Mouse (Mus musculus) spleen, adult 18-20 months (tissue): ENCODE results near the gene Hip1r.
A peak's percentile ranks its signal among the peaks of the same experiment; 100 is the strongest.

Experiments used
- DNase-seq, 2 experiments: peaks; one replicate each; pipeline ENCODE4 v3.0.0; 2022; ENCODE audit warnings: mixed read lengths in 2 of 2

The Hip1r gene

GRCm38 (mm10) chr5:123973299-123974178 lies at the start of gene Hip1r:
Hip1r (plus strand) TSS chr5:123973628.
- peak; percentile 91 to 93 for DNase-seq

GRCm38 (mm10) chr5:123927118-123927517 lies 46.3 kb upstream of the Hip1r start, which contains the start of gene Gm43518:
Gm43518 (plus strand) TSS chr5:123927418.
- DNase-seq: no peak

GRCm38 (mm10) chr5:123930508-123930989 lies 42.9 kb upstream of the Hip1r start, which contains the start of gene Ccdc62:
Ccdc62 (plus strand) TSS chr5:123930679.
- DNase-seq: peak; percentile 89

- DNase-seq: no peak
These were observed 42.3 kb upstream of the Hip1r start for GRCm38 (mm10) chr5:123931131-123931530.

- no peak for DNase-seq
These were observed 40.5 kb upstream of the Hip1r start for GRCm38 (mm10) chr5:123932927-123933326.

- no peak for DNase-seq
These were observed 39.9 kb upstream of the Hip1r start for GRCm38 (mm10) chr5:123933556-123933955.

- no peak for DNase-seq
These were observed 39.4 kb upstream of the Hip1r start for GRCm38 (mm10) chr5:123933957-123934591.

GRCm38 (mm10) chr5:123935931-123936330 lies 37.5 kb upstream of the Hip1r start:
- no peak for DNase-seq

GRCm38 (mm10) chr5:123938479-123938878 lies 34.9 kb upstream of the Hip1r start:
- DNase-seq: no peak

- no peak for DNase-seq
These were observed 26.9 kb upstream of the Hip1r start for GRCm38 (mm10) chr5:123946546-123946945.

- DNase-seq: no peak
These were observed 26.2 kb upstream of the Hip1r start for GRCm38 (mm10) chr5:123947041-123947761.

GRCm38 (mm10) chr5:123952365-123953045 lies 20.9 kb upstream of the Hip1r start:
- no peak for DNase-seq

- no peak for DNase-seq
These were observed 16.2 kb upstream of the Hip1r start for GRCm38 (mm10) chr5:123957213-123957612.

- no peak for DNase-seq
These were observed 14.4 kb upstream of the Hip1r start for GRCm38 (mm10) chr5:123959018-123959417.

GRCm38 (mm10) chr5:123960129-123960528 lies 13.3 kb upstream of the Hip1r start:
- DNase-seq: no peak

- DNase-seq: no peak
These were observed 12.4 kb upstream of the Hip1r start for GRCm38 (mm10) chr5:123961046-123961445.

GRCm38 (mm10) chr5:123964208-123964607 lies 9.2 kb upstream of the Hip1r start:
- no peak for DNase-seq

GRCm38 (mm10) chr5:123966759-123967158 lies 6.7 kb upstream of the Hip1r start:
- DNase-seq: no peak

GRCm38 (mm10) chr5:123968468-123968867 lies 5.0 kb upstream of the Hip1r start:
- no peak for DNase-seq

GRCm38 (mm10) chr5:123969216-123969615 lies 4.2 kb upstream of the Hip1r start:
- DNase-seq: no peak

- no peak for DNase-seq
These were observed 2.9 kb upstream of the Hip1r start for GRCm38 (mm10) chr5:123970576-123970975.

GRCm38 (mm10) chr5:123972453-123972852 lies 975 bp upstream of the Hip1r start:
- no peak for DNase-seq

GRCm38 (mm10) chr5:123974179-123974485 lies 704 bp downstream of the Hip1r start:
- peak in 1 of 2 experiments; percentile 51 for DNase-seq
